In the genomic region with DNA sequence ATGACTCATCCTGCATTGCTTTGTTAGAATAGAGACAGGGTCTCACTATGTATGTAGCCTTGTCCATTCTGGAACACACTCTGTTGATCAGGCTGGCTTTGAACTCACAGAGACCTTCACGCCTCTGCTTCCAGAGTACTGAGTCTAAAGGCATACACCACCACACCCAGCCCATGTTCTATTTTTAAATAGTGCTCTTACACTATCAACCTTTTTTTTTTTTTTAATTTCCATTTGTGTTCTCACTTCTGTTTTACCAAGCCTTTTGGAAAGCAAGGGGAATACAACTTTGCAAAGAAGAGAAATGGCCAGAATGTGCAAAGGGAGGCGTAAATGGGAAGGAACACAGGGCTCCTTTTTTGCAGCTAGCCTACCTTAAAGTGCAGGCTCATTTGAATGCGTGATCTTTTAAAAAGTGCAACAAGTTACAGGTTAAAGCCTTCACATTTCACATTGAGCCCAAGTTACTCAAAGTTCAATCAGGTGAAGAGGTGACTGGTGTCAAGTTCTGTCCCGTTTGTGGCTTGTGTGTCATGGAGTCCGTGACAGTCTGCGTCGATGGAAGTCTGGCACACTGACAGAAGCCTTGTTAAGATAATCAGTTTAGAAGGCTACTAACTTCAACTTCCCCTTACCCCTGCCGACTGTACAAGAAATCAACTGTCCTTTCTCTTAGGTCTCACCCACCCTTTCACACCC, we compare ENCODE assay signal across 8 mouse cellular contexts. TPM values are rescaled to one million over a fixed set of nuclear protein-coding genes. Genes with fewer than 3 reads are reported as not detected.
A peak's percentile ranks its signal among the peaks of the same experiment; 100 is the strongest.
DNase-seq lines count a peak whose midpoint lies in the region; ATAC-seq and TF ChIP-seq lines count a peak whose summit lies in the region.

No protein-coding gene starts in this region.

- H3K27me3 ChIP-seq in heart, adult 2 months (ENCODE audit: control insufficient read depth, insufficient read depth, low read length), result no peaks in the 10 kb centered on the region
- no peaks in the 10 kb centered on the region for H3K27me3 ChIP-seq in limb, embryonic 13.5 days
- H3K27me3 ChIP-seq in stomach, embryonic 16.5 days (ENCODE audit: control insufficient read depth, insufficient read depth, low read length), result no peaks in the 10 kb centered on the region

- H3K4me2 ChIP-seq in limb, embryonic 13.5 days (replicated peaks), result peak overlapping the region; percentile 73
- H3K4me2 ChIP-seq in stomach, embryonic 16.5 days (ENCODE audit: low read depth, low read length), result peak overlapping the region; percentile 69

- H3K9me3 ChIP-seq in limb, embryonic 13.5 days, result no peaks in the 10 kb centered on the region
- no peaks in the 10 kb centered on the region for H3K9me3 ChIP-seq in stomach, embryonic 16.5 days (replicated peaks; ENCODE audit: control insufficient read depth, low read length)

- 45% methylated on average over 8 of the region's 8 CpGs for WGBS in heart, adult 2 months
- 71% methylated on average over 8 of the region's 8 CpGs for WGBS in limb, embryonic 13.5 days
- 65% methylated on average over 8 of the region's 8 CpGs for WGBS in stomach, embryonic 16.5 days

- no peak for TF ChIP-seq CTCF in heart, adult 2 months (IDR thresholded peaks at IDR 0.05)

- TF ChIP-seq POLR2A in heart, adult 2 months (IDR thresholded peaks at IDR 0.05; ENCODE audit: insufficient read depth, low read depth, low read length), result no peak

- H3K27ac ChIP-seq in heart, adult 2 months, result peak overlapping the region; percentile 95
- no peak overlapping the region for H3K27ac ChIP-seq in limb, embryonic 13.5 days
- no peak overlapping the region for H3K27ac ChIP-seq in stomach, embryonic 16.5 days (ENCODE audit: low read length)

- H3K79me2 ChIP-seq in heart, adult 2 months (replicated peaks; ENCODE audit: control insufficient read depth, insufficient read depth, low read length), result peaks cover 4% of the 10 kb centered on the region

- H3K36me3 ChIP-seq in heart, adult 2 months (ENCODE audit: control insufficient read depth, insufficient read depth, low read length), result peaks cover 13% of the 10 kb centered on the region
- no peaks in the 10 kb centered on the region for H3K36me3 ChIP-seq in limb, embryonic 13.5 days
- no peaks in the 10 kb centered on the region for H3K36me3 ChIP-seq in stomach, embryonic 16.5 days (ENCODE audit: control insufficient read depth, insufficient read depth, low read length)

- ATAC-seq in limb, embryonic 13.5 days (ENCODE audit: low FRiP score, low read depth), result no peak
- no peak for ATAC-seq in stomach, embryonic 16.5 days (ENCODE audit: insufficient read depth, low FRiP score)
- no peak for ATAC-seq in cerebellum, adult (ENCODE audit: insufficient number of reproducible peaks, low FRiP score, low TSS enrichment)

- no peak for TF ChIP-seq EP300 in heart, adult 2 months (IDR thresholded peaks at IDR 0.05; ENCODE audit: insufficient read depth, low read depth, low read length)

- intact Hi-C loops in heart, adult 2 months (cut with DNase I), result loop anchor here (2.0 kb wide), 1 partner anchor 20 kb away; no protein-coding TSS in a partner anchor
- intact Hi-C loops in heart, postnatal 25 days (cut with DNase I), result loop anchor here (2.0 kb wide), 2 partner anchors 26 to 50 kb away; partner anchors contain the start of gene Tmcc2

- peaks cover 7% of the 10 kb centered on the region for H3K4me1 ChIP-seq in heart, adult 2 months (ENCODE audit: control insufficient read depth, insufficient read depth, low read length)
- H3K4me1 ChIP-seq in limb, embryonic 13.5 days, result peaks cover 23% of the 10 kb centered on the region
- peaks cover 11% of the 10 kb centered on the region; the same call in 1 of the 2 replicates for H3K4me1 ChIP-seq in stomach, embryonic 16.5 days (ENCODE audit: control insufficient read depth, insufficient read depth, low read length)

- peak overlapping the region; percentile 60 for H3K9ac ChIP-seq in heart, adult 2 months (ENCODE audit: low read depth, low read length)
- no peak overlapping the region for H3K9ac ChIP-seq in limb, embryonic 13.5 days
- H3K9ac ChIP-seq in stomach, embryonic 16.5 days (ENCODE audit: low read length), result no peak overlapping the region

- no peak for DNase-seq in heart, adult 2 months
- DNase-seq in heart, postnatal 25 days (ENCODE audit: low spot score), result no peak
- DNase-seq in spleen, postnatal 36 days (ENCODE audit: low spot score in 2 of 2), result peak; percentile 14 to 30
- DNase-seq in spleen, postnatal 4 days (ENCODE audit: low spot score in 2 of 2), result no peak
- DNase-seq in frontal cortex, adult 2 months (ENCODE audit: extremely low spot score in 1 of 2, low spot score in 1 of 2), result no peak

- H3K4me3 ChIP-seq in heart, adult 2 months, result peak overlapping the region; percentile 86
- H3K4me3 ChIP-seq in limb, embryonic 13.5 days, result peak overlapping the region; percentile 80; the same call in 1 of the 2 replicates
- peak overlapping the region; percentile 90; the same call in 1 of the 2 replicates for H3K4me3 ChIP-seq in stomach, embryonic 16.5 days (replicated peaks; ENCODE audit: low read length)

RNA-seq across cellular contexts. Expression of gene Dstyk, which starts 1.0 kb away (rescaled TPM):
- 10 to 100 TPM; 14.6 to 16.0 TPM for total RNA-seq in heart, adult 2 months (2021)
- polyA plus RNA-seq in heart, adult 2 months (2012; rRNA removed), result 8.9 and 24.1 TPM in 2 replicates
- 10 to 100 TPM; 17.4 TPM for total RNA-seq in heart, postnatal 25 days (2021)
- 15.8 and 18.0 TPM in 2 replicates for polyA plus RNA-seq in limb, embryonic 13.5 days (2015; fragmentation: Nextera tagmentation; extraction: Ambion mirVana)
- polyA plus RNA-seq in stomach, embryonic 16.5 days (2015; fragmentation: Nextera tagmentation; extraction: Ambion mirVana), result 11.6 and 12.3 TPM in 2 replicates
- 22.1 and 26.6 TPM in 2 replicates for polyA plus RNA-seq in frontal cortex, adult 2 months (2012; rRNA removed)

RNA-seq across cellular contexts. Expression of gene Tmcc2, which starts 25.3 kb away (rescaled TPM):
- total RNA-seq in heart, adult 2 months (2021), result 10 to 100 TPM; 21.9 to 25.4 TPM
- 17.5 and 19.4 TPM in 2 replicates for polyA plus RNA-seq in heart, adult 2 months (2012; rRNA removed)
- total RNA-seq in heart, postnatal 25 days (2021), result 10 to 100 TPM; 17.0 to 18.5 TPM
- polyA plus RNA-seq in limb, embryonic 13.5 days (2015; fragmentation: Nextera tagmentation; extraction: Ambion mirVana), result 12.0 and 14.4 TPM in 2 replicates
- 25.5 and 28.3 TPM in 2 replicates for polyA plus RNA-seq in stomach, embryonic 16.5 days (2015; fragmentation: Nextera tagmentation; extraction: Ambion mirVana)
- polyA plus RNA-seq in frontal cortex, adult 2 months (2012; rRNA removed), result 119 and 131 TPM in 2 replicates

Comparison
In these comparisons a context has a peak if more than half of its experiments do, and no peak if none do; other contexts are left out.
1. DNase-seq: peak in spleen, postnatal 36 days (2 of 2); none in heart, adult 2 months (0 of 2), heart, postnatal 25 days (single experiment), spleen, postnatal 4 days (0 of 2) and frontal cortex, adult 2 months (0 of 2).
2. Peak in every context shown above with its lines, with median percentiles within 50 percentile points of each other: H3K4me3 ChIP-seq.